Mouse (Mus musculus) CH12.LX (cell line): ENCODE results near the gene Dhx16. TPM values are rescaled to one million over a fixed set of nuclear protein-coding genes. Genes with fewer than 3 reads are reported as not detected.

ENCODE experiments used
- DNase-seq: peaks from one replicate; pipeline ENCODE4 v3.0.0-alpha.2; 2013; ENCODE audit errors: extremely low read depth
- H3K27ac ChIP-seq: 2 replicates; pipeline ENCODE4 v1.5.1; 2012; ENCODE audit warnings: low read depth, mild to moderate bottlenecking, control low read depth, moderate library complexity; ENCODE audit not compliant: insufficient read depth
- H3K27me3 ChIP-seq: replicated peaks from 2 replicates; pipeline ENCODE3; 2012; ENCODE audit warnings: inconsistent platforms
- H3K36me3 ChIP-seq, 2 experiments: replicated peaks in 1 of 2; 2 replicates each; pipeline versions ENCODE3 to v1.6.1; 2012; ENCODE audit warnings: inconsistent platforms in 1 of 2, low read length in 1 of 2, mild to moderate bottlenecking in 1 of 2, mixed read lengths in 1 of 2, moderate library complexity in 1 of 2; ENCODE audit not compliant: control insufficient read depth in 1 of 2, insufficient read depth in 1 of 2
- H3K4me1 ChIP-seq, 2 experiments: 2 replicates each; pipeline ENCODE4 v1.6.1; 2012; ENCODE audit warnings: inconsistent platforms in 1 of 2, moderate library complexity in 1 of 2; ENCODE audit not compliant: insufficient read depth in 2 of 2, control insufficient read depth in 1 of 2
- H3K4me2 ChIP-seq: 2 replicates; pipeline ENCODE4 v1.6.1; 2012; ENCODE audit warnings: low read depth, mild to moderate bottlenecking, control low read depth; ENCODE audit not compliant: poor library complexity, insufficient read depth, severe bottlenecking
- H3K4me3 ChIP-seq, 3 experiments: fragments of 150-350 bp in 1 of 3; sonication (generic) in 1 of 3; replicated peaks in 1 of 3; 2 replicates each; pipeline versions ENCODE3 to v1.5.1; 2011 to 2012; ENCODE audit warnings: low read depth in 2 of 3, low read length in 2 of 3, mild to moderate bottlenecking in 2 of 3, moderate library complexity in 2 of 3, control low read depth in 1 of 3, improper control_type of control experiment in 1 of 3, inconsistent platforms in 1 of 3, mixed read lengths in 1 of 3; ENCODE audit not compliant: poor library complexity in 1 of 3
- H3K79me2 ChIP-seq: replicated peaks from 2 replicates; pipeline ENCODE4 v1.6.1; 2012; ENCODE audit warnings: mild to moderate bottlenecking, moderate library complexity; ENCODE audit not compliant: control insufficient read depth, poor library complexity, insufficient read depth, severe bottlenecking; ENCODE audit errors: extremely low read depth
- H3K9ac ChIP-seq: 2 replicates; pipeline ENCODE4 v1.6.1; 2012; ENCODE audit warnings: low read depth, mild to moderate bottlenecking, control low read depth, moderate library complexity; ENCODE audit not compliant: insufficient read depth
- H3K9me3 ChIP-seq: replicated peaks from 2 replicates; pipeline ENCODE3; 2012; ENCODE audit warnings: low read length, inconsistent platforms, mixed read lengths
- BHLHE40 ChIP-seq: IDR thresholded peaks from 2 replicates; pipeline ENCODE4 v1.6.1; 2011; ENCODE audit warnings: mild to moderate bottlenecking, low read depth, low read length, improper control_type of control experiment
- CTCF ChIP-seq, 2 experiments: IDR thresholded peaks in 1 of 2; conservative IDR thresholded peaks in 1 of 2; 2 replicates each; pipeline ENCODE4 v1.5.1; 2011 to 2012; ENCODE audit warnings: low read depth in 2 of 2, low read length in 2 of 2, improper control_type of control experiment in 1 of 2, inconsistent platforms in 1 of 2, mild to moderate bottlenecking in 1 of 2, moderate library complexity in 1 of 2
- E2F4 ChIP-seq: IDR thresholded peaks from 2 replicates; pipeline ENCODE4 v1.6.1; 2011; ENCODE audit warnings: low read depth, low read length, improper control_type of control experiment; ENCODE audit not compliant: insufficient replicate concordance
- ELF1 ChIP-seq: IDR thresholded peaks from 2 replicates; pipeline ENCODE4 v1.6.1; 2014; ENCODE audit warnings: low read depth, mild to moderate bottlenecking, inconsistent platforms, low read length, improper control_type of control experiment
- HCFC1 ChIP-seq: IDR thresholded peaks from 2 replicates; pipeline ENCODE4 v1.6.1; 2012; ENCODE audit warnings: low read depth, mild to moderate bottlenecking, inconsistent platforms, low read length, improper control_type of control experiment
- JUN ChIP-seq: IDR thresholded peaks from 2 replicates; pipeline ENCODE4 v1.6.1; 2011; ENCODE audit warnings: low read depth, mild to moderate bottlenecking, low read length, improper control_type of control experiment, moderate library complexity; ENCODE audit not compliant: insufficient read depth
- KAT2A ChIP-seq: IDR thresholded peaks from 2 replicates; pipeline ENCODE4 v1.6.1; 2012; ENCODE audit warnings: low read length, improper control_type of control experiment, inconsistent platforms; ENCODE audit not compliant: insufficient replicate concordance
- MAX ChIP-seq: IDR thresholded peaks from 2 replicates; pipeline ENCODE4 v1.6.1; 2011; ENCODE audit warnings: low read length, improper control_type of control experiment
- MXI1 ChIP-seq: IDR thresholded peaks from 2 replicates; pipeline ENCODE4 v1.6.1; 2011; ENCODE audit warnings: mild to moderate bottlenecking, low read depth, low read length, improper control_type of control experiment
- NRF1 ChIP-seq: IDR thresholded peaks from 2 replicates; pipeline ENCODE4 v1.6.1; 2014; ENCODE audit warnings: low read depth, mild to moderate bottlenecking, inconsistent platforms, low read length, improper control_type of control experiment, moderate library complexity
- PAX5 ChIP-seq: IDR thresholded peaks from 2 replicates; pipeline ENCODE4 v1.6.1; 2012; ENCODE audit warnings: low read length, inconsistent platforms, mixed read lengths
- SMC3 ChIP-seq: IDR thresholded peaks from 2 replicates; pipeline ENCODE4 v1.6.1; 2011; ENCODE audit warnings: low read depth, low read length, improper control_type of control experiment
- UBTF ChIP-seq: IDR thresholded peaks from 2 replicates; pipeline ENCODE4 v1.6.1; 2012; ENCODE audit warnings: low read depth, mild to moderate bottlenecking, inconsistent platforms, low read length, improper control_type of control experiment, moderate library complexity
- USF1 ChIP-seq: IDR thresholded peaks from 2 replicates; pipeline ENCODE4 v1.6.1; 2014; ENCODE audit warnings: low read depth, mild to moderate bottlenecking, inconsistent platforms, low read length, improper control_type of control experiment
- ZC3H11A ChIP-seq: IDR thresholded peaks from 2 replicates; pipeline ENCODE4 v1.6.1; 2012; ENCODE audit warnings: low read depth, mild to moderate bottlenecking, inconsistent platforms, low read length, improper control_type of control experiment
- ZKSCAN1 ChIP-seq: IDR thresholded peaks from 2 replicates; pipeline ENCODE4 v1.6.1; 2012; ENCODE audit warnings: low read depth, inconsistent platforms, low read length, improper control_type of control experiment, borderline replicate concordance
- dilution Hi-C: fragments of 300-500 bp; cut with MboI; formaldehyde crosslinking; loops from 2 replicates; pipeline ENCODE4 v1.14.3; 2020; ENCODE audit warnings: low sequenced_read_pairs; ENCODE audit not compliant: extremely low pct_unique_long_range_greater_than_20kb, extremely low pct_ligation_motif_present
- in situ Hi-C: fragments of 300-500 bp; cut with MboI; formaldehyde crosslinking; loops from 3 replicates; pipeline ENCODE4 v1.14.3; 2019; ENCODE audit warnings: low sequenced_read_pairs, low pct_ligation_motif_present, low pct_unique_long_range_greater_than_20kb, mixed read lengths
- polyA plus RNA-seq: library from polyadenylated mRNA; unstranded; fragments of >175 nt; gene quantifications from 2 replicates; pipeline ENCODE4 v1.2.1, GENCODE M21; 2012; ENCODE audit warnings: low read depth; ENCODE audit not compliant: insufficient read length
- total RNA-seq, 2 experiments: library from RNA; depleted of rRNA; stranded (reverse); fragments of 300-350 nt in 1 of 2; fragments of >200 nt in 1 of 2; gene quantifications; 2 replicates each; pipeline ENCODE4 v1.2.3; 2012 to 2014

Gene Dhx16
- total and polyA plus RNA-seq, 3 experiments = 74.8 to 107 (median 75.3) TPM

DNA sequence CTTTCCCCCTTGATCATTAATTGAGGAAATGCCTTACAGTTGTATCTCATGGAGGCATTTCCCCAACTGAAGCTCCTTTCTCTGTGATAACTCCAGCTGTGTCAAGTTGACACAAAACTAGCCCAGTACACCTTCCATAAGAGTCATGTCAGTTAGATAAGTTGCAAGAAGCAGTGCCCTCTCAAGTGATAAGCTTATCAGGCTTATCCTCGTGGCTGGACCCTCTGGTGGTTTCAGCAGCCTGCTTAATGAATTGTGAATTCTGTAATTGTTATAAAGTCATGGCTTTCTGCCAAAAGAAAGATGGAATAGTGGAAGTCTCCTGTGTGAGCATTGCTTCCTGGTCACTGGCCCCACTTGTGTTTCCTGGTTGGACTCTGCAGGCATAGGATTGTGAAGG lies 47.9 kb downstream of the Dhx16 start:
- H3K79me2 ChIP-seq = peaks cover 3% of the 10 kb centered on the region
- TF ChIP-seq PAX5 = no peak
- TF ChIP-seq, all 38 proteins: peak for 0
- no peaks in the 10 kb centered on the region for H3K9me3 ChIP-seq
- H3K4me2 ChIP-seq = no peak overlapping the region
- peaks cover 0 to 14% of the 10 kb centered on the region in 2 experiments; a peak in 2 of 4 replicates for H3K4me1 ChIP-seq
- peaks cover 76 to 84% of the 10 kb centered on the region in 2 experiments for H3K36me3 ChIP-seq
- no peaks in the 10 kb centered on the region for H3K27me3 ChIP-seq
- H3K27ac ChIP-seq = no peak overlapping the region
- in situ Hi-C loops (no loop called here), dilution Hi-C loops (no loop called here)
- H3K9ac ChIP-seq = no peak overlapping the region
- no peak overlapping the region for H3K4me3 ChIP-seq
- no peak for DNase-seq

- TF ChIP-seq PAX5 (no peak), BHLHE40 (no peak), UBTF (no peak), JUN (no peak), MAX (no peak), ZC3H11A (no peak), CTCF (conservative IDR thresholded peaks at IDR 0.05 in 1 of 2, IDR thresholded peaks at IDR 0.05 in 1 of 2; ENCODE audit: low read depth in 2 of 2, low read length in 2 of 2) (no peak), ZKSCAN1 (no peak), HCFC1 (no peak)
- DNase-seq = no peak
- H3K9me3 ChIP-seq = no peaks in the 10 kb centered on the region
- no peak overlapping the region for H3K4me3 ChIP-seq
- in situ Hi-C loops (no loop called here), dilution Hi-C loops (no loop called here)
- H3K27ac ChIP-seq = no peak overlapping the region
- H3K36me3 ChIP-seq = peaks cover 61 to 66% of the 10 kb centered on the region in 2 experiments
- no peak overlapping the region for H3K9ac ChIP-seq
- no peaks in the 10 kb centered on the region for H3K27me3 ChIP-seq
- H3K79me2 ChIP-seq = no peaks in the 10 kb centered on the region
- H3K4me1 ChIP-seq = no peaks in the 10 kb centered on the region
- no peak overlapping the region for H3K4me2 ChIP-seq
These were observed 49.9 kb downstream of the Dhx16 start for GRCm38 (mm10) chr17:35929534-35929933.

DNA sequence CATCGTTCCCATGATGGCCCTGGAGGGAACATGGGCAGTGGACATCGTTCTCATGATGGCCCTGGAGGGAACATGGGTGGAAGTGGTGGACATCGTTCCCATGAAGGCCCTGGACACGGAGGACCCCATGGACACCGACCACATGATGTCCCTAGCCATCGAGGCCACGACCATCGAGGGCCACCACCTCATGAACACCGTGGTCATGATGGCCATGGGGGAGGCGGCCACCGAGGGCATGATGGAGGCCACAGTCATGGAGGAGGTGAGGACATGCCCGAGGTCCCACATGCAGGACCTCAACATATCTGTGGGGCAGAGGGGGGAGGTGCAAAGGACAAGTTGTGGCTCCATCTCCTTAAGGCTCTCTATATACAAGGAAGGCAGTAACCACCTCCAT lies 51.0 kb downstream of the Dhx16 start:
- H3K4me1 ChIP-seq = no peaks in the 10 kb centered on the region

More for the DNA sequence above, 51.0 kb downstream of the Dhx16 start:
- H3K27ac ChIP-seq = no peak overlapping the region
- H3K4me3 ChIP-seq = no peak overlapping the region
- H3K4me2 ChIP-seq = no peak overlapping the region
- peaks cover 53 to 56% of the 10 kb centered on the region in 2 experiments for H3K36me3 ChIP-seq
- no peak for TF ChIP-seq E2F4
- no peak for TF ChIP-seq CTCF (conservative IDR thresholded peaks at IDR 0.05 in 1 of 2, IDR thresholded peaks at IDR 0.05 in 1 of 2; ENCODE audit: low read depth in 2 of 2, low read length in 2 of 2)
- no peak for TF ChIP-seq KAT2A
- TF ChIP-seq JUN = no peak
- TF ChIP-seq USF1 = no peak
- TF ChIP-seq MXI1 = no peak
- TF ChIP-seq NRF1 = no peak
- no peak for TF ChIP-seq ELF1
- no peak for TF ChIP-seq SMC3
- TF ChIP-seq, all 38 proteins: peak for 0
- dilution Hi-C loops = no loop called here
- in situ Hi-C loops = no loop called here
- H3K9me3 ChIP-seq = no peaks in the 10 kb centered on the region
- no peaks in the 10 kb centered on the region for H3K79me2 ChIP-seq
- H3K27me3 ChIP-seq = no peaks in the 10 kb centered on the region
- no peak overlapping the region for H3K9ac ChIP-seq
- DNase-seq = no peak
